Comparison of ENCODE assay signal across 1 mouse cellular context in genomic region chr10:24625060-24625701, GRCm38 (mm10).
TF ChIP-seq lines count a peak whose summit lies in the region.

No protein-coding gene starts in this region.

TF ChIP-seq in CH12.LX, 34 proteins besides CTCF, POLR2A, EP300 and RAD21 (continued from another document):
- no peak for TF ChIP-seq CHD1 (IDR thresholded peaks at IDR 0.05; ENCODE audit: low read depth, low read length)
- no peak for TF ChIP-seq USF1 (IDR thresholded peaks at IDR 0.05; ENCODE audit: low read depth, low read length)
- TF ChIP-seq ZNF384 (IDR thresholded peaks at IDR 0.05; ENCODE audit: low read depth, low read length): no peak
- no peak for TF ChIP-seq MAX (IDR thresholded peaks at IDR 0.05; ENCODE audit: low read length)
- TF ChIP-seq NELFE (IDR thresholded peaks at IDR 0.05; ENCODE audit: low read depth, low read length): no peak
- no peak for TF ChIP-seq ZMIZ1 (IDR thresholded peaks at IDR 0.05; ENCODE audit: low read depth, low read length)
- TF ChIP-seq ZC3H11A (IDR thresholded peaks at IDR 0.05; ENCODE audit: low read depth, low read length): no peak
- TF ChIP-seq KAT2A (IDR thresholded peaks at IDR 0.05; ENCODE audit: insufficient replicate concordance, low read length): no peak
- TF ChIP-seq SMC3 (IDR thresholded peaks at IDR 0.05; ENCODE audit: low read depth, low read length): peak; percentile 61
- no peak for TF ChIP-seq JUND (conservative IDR thresholded peaks at IDR 0.05; ENCODE audit: low read depth, low read length)
- 0 out of 2 replicates have a peak, but pooled peaks have one; percentile 44 for TF ChIP-seq RCOR1 (conservative IDR thresholded peaks at IDR 0.05; ENCODE audit: low read depth, low read length)
